Mouse (Mus musculus): ENCODE results near the gene Olfr845. TPM values are rescaled to one million over a fixed set of nuclear protein-coding genes. Genes with fewer than 3 reads are reported as not detected.

The Olfr845 gene
- polyA plus RNA-seq (2021; fragmentation: Nextera tagmentation), result not detected in 2 replicates
- long read RNA-seq, experiment 1, result 0 reads
- long read RNA-seq, experiment 2, result 0 reads

GRCm38 (mm10) chr9:19336157-19336556 lies at the start of gene Olfr845:
Olfr845 (plus strand) TSS chr9:19336457.

GRCm38 (mm10) chr9:19316047-19316446 lies 20.2 kb upstream of the Olfr845 start, which contains the start of gene Olfr844:
Olfr844 (plus strand) TSS chr9:19316347.

GRCm38 (mm10) chr9:19363905-19364304 lies 27.6 kb downstream of the Olfr845 start, which contains the start of gene Olfr846:
Olfr846 (minus strand) TSS chr9:19364005.

GRCm38 (mm10) chr9:19378569-19378968 lies 42.3 kb downstream of the Olfr845 start, which contains the start of gene Olfr847:
Olfr847 (minus strand) TSS chr9:19378669.

Other genes starting within 250 kb of the Olfr845 start
- not detected in 2 replicates for gene Olfr836, start 216.1 kb upstream of the Olfr845 start, polyA plus RNA-seq (2021; fragmentation: Nextera tagmentation)
- gene Olfr837, start 200.1 kb upstream of the Olfr845 start, polyA plus RNA-seq (2021; fragmentation: Nextera tagmentation), result not detected in 2 replicates
- gene Olfr839-ps1, start 159.1 kb upstream of the Olfr845 start, polyA plus RNA-seq (2021; fragmentation: Nextera tagmentation), result not detected in 2 replicates
- not detected in 2 replicates for gene Olfr843, start 84.5 kb upstream of the Olfr845 start, polyA plus RNA-seq (2021; fragmentation: Nextera tagmentation)
- not detected in 2 replicates for gene Olfr844, start 20.1 kb upstream of the Olfr845 start, polyA plus RNA-seq (2021; fragmentation: Nextera tagmentation)
- not detected in 2 replicates for gene Olfr846, start 27.5 kb downstream of the Olfr845 start, polyA plus RNA-seq (2021; fragmentation: Nextera tagmentation)
- not detected in 2 replicates for gene Olfr847, start 42.2 kb downstream of the Olfr845 start, polyA plus RNA-seq (2021; fragmentation: Nextera tagmentation)
- not detected in 2 replicates for gene Olfr849, start 103.8 kb downstream of the Olfr845 start, polyA plus RNA-seq (2021; fragmentation: Nextera tagmentation)
- not detected in 2 replicates for gene Olfr850, start 141.8 kb downstream of the Olfr845 start, polyA plus RNA-seq (2021; fragmentation: Nextera tagmentation)
- not detected in 2 replicates for gene Olfr851, start 156.8 kb downstream of the Olfr845 start, polyA plus RNA-seq (2021; fragmentation: Nextera tagmentation)
- gene Olfr853, start 204.6 kb downstream of the Olfr845 start, polyA plus RNA-seq (2021; fragmentation: Nextera tagmentation), result not detected in 2 replicates
- not detected in 2 replicates for gene Olfr854, start 230.9 kb downstream of the Olfr845 start, polyA plus RNA-seq (2021; fragmentation: Nextera tagmentation)
- not detected in 2 replicates for gene Olfr855, start 246.2 kb downstream of the Olfr845 start, polyA plus RNA-seq (2021; fragmentation: Nextera tagmentation)